Mouse (Mus musculus) ES-Bruce4 (cell line): ENCODE measurements around the gene Ufd1.

ENCODE experiments used
- CTCF ChIP-seq: IDR thresholded peaks from one replicate; pipeline ENCODE4 v1.8.1; 2011; ENCODE audit warnings: low read depth, low read length
- POLR2A ChIP-seq: IDR thresholded peaks from one replicate; pipeline ENCODE4 v1.8.1; 2011; ENCODE audit warnings: low read length; ENCODE audit not compliant: insufficient read depth

DNA sequence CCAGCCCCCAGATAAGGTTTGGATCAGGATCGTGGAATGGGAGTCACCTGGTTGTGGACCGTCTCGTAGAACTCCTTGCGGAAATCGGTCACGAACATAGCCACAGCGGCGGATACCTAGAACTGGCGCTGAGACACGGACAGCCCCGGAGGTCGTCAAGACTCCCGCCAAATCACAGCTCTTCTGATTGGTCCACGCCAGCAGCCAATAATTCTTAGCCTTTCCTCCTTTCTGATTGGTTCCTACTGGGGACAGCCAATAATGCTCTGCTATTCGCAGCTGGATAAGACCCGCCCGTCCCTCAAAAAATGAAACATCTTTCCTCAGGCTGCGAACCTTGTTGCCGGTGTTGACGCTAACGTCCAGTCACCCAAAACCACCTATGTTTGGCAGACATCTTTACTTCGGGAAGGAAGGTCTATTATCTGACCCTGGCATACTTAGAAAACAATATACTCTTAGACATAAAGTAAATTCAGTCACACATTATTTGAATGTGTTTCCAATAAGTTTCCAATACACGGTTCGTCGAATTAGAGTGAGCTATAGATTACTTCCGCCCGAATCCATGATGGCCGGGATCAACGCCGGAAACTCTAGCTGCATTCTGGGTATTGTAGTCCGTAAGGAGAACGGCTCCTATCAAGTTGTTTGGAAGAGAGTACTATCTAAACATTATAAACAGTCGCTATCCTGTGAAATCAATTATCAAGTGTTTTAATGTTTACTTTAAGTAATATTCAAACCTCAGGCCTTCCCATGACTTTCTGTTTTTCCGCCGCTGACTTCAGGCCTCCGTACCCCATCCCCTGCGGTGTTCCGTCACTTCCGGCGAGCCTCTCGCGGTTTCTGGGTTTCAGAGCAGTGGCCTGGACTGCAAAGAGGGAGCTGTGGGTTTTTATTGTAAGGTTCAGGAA, at the start of gene Ufd1, which contains the start of gene Cdc45:
- TF ChIP-seq CTCF, result no peak
- peak; percentile 83 for TF ChIP-seq POLR2A
